Mouse (Mus musculus) yolk sac, embryonic 10.5 days (tissue): ENCODE measurements around the gene Fundc2.

Source experiments
- DNase-seq: peaks from one replicate; pipeline ENCODE4 v3.0.0-alpha.2; 2017; ENCODE audit warnings: low spot score

Fundc2 gene

GRCm38 (mm10) chrX:75382195-75382771 is at the start of gene Fundc2, which contains the start of gene F8:
Fundc2 (plus strand) TSS chrX:75382399.
F8 (minus strand) TSS chrX:75382615.
- peak; percentile 78 for DNase-seq

- DNase-seq = no peak
These were observed 12.0 kb upstream of the Fundc2 start for GRCm38 (mm10) chrX:75370197-75370596.

DNA sequence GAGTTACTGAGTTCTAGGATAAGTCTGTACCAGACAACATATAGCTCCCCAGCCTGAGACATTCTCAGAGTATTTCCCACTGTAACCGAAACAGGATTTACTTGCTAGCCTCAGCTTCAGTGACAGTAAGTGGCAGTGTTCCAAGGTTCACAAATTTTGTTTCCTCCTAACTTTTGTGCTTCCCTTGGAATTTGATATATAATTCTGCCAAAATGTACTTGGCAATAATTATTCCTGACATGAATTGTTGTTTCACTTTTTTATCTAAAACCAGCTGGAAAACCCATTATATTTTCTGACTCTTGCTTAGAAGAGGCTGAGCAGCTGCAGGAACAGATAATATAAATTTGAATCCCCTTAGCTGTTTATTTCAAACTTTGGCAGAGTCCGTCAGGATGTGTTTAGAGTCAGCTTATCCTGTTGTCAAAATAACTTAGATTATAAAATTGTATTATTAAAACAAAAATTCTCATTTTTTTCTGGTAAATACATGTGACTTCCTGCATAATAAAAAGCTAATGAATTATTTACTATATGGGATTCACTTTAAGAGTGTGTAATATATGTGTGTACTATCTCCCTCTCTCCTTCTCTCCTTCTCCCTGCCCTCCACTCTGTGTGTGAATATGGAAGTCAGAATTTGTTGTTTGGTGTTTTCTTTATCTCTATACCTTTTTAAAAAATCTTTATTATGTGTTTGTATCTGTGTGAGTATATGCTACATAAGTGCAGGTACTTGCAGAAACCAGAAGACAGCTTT is 9.4 kb upstream of the Fundc2 start:
- no peak for DNase-seq

DNA sequence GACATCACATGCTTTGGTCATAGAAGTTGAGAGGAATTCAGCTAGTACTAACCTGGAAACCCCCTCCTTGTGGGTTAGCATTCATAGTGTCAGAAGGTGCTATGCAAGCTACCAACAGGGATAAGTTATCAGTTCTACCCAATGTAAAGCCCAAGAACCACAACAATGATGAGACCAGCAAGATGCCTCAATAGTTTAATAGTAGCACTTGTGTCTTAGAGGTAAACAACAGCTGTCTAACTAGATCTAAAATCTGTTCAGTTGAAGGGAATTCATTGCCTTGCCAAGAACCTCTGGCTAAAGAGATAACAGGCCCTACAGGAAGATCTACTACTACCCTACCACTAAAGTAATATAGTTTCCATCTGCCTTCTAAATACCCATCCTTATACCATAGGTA is 5.4 kb upstream of the Fundc2 start:
- no peak for DNase-seq

GRCm38 (mm10) chrX:75381176-75381575 is 1.0 kb upstream of the Fundc2 start:
- no peak for DNase-seq

DNA sequence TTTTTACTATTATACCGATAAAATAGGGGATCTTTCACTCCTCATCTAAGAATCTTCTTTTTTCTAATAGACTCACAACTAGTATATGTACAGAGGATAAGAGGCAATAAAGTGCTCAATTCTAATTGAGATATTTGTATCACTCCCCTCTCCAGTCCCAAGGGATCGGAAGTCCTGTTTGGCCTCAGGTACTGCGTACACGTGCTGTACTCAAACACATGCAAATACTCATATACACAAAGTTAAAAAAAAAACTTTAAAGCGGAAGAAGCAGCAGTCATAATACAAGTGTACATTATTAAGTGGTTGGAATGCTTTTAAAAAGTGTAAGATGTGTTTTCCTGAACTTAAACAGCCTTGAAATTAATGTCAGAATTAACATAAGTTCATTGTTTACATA is 500 bp upstream of the Fundc2 start:
- no peak for DNase-seq

- no peak for DNase-seq
These were observed 17.3 kb downstream of the Fundc2 start for GRCm38 (mm10) chrX:75399471-75399870.

DNA sequence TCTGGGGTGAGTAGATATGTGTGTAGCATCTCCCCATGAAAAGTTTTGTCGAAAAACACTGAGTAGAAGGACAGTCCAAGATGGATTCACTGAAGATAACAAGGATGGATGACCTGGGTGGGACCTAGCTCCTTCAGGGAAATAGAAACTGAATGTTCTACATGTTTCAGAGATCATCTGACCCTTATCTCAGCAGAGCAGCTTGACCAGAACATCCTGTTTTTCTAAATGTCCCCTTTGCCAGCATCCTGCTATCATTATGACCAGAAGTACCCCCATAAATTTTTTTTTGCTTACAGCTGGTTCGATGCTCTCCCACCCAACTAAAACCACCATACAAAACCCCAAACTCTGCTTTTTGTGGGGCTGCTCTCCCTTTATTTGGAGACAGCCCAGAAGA is 20.5 kb downstream of the Fundc2 start:
- DNase-seq = no peak

- no peak for DNase-seq
These were observed 21.2 kb downstream of the Fundc2 start for GRCm38 (mm10) chrX:75403350-75403749.

GRCm38 (mm10) chrX:75409711-75410110 is 27.5 kb downstream of the Fundc2 start:
- DNase-seq = no peak

- DNase-seq = peak; percentile 87
These were observed 34.0 kb downstream of the Fundc2 start, which contains the start of the genes Cmc4, Mtcp1 and Brcc3 for GRCm38 (mm10) chrX:75415936-75416785. Cmc4 (minus strand) TSS chrX:75416584. Mtcp1 (minus strand) TSS chrX:75416588. Brcc3 (plus strand) TSS chrX:75416628.
